Mouse (Mus musculus): Measurements from ENCODE around the gene Ndufa6.

Ndufa6 gene

DNA sequence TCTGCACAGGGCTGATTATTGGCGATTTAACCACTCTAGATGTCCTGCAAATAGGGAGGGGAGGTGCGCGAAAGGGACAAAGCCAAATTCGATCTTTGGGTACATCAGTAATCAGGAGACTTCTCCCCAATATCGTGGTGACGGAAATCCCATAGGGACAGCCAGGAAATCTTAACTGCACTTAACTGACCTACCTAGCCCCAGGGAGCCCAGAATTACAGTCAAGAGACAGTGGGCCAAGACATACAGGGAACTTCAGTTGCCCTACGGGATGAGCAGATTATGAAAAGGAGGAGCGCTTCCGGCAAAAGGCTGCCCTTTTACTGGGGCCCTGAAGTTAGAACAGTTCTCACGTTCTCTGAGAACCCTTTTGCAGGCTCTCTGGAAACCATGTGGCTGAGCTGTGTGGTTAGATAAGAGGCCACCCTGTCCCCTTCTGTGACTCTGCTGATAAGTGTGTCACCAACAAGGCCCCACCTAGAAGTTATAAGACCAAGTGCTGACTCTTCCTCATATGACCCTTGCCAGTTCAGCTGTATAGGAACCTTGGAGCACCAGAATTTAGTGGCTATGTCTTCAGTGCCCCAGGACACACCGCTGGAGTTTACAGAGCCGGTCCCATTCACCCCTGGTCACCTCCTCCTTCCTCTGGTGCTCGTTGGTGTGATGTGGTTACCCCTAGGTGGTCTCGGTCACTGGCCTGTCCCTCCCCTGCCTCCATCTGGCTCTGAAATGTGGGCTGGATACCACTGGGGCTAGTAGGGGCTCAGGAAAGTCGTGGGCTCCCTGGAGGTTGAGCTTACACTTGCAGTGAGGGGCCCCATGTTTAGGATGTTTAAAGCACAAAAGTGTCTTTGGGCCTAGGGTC lies 12.2 kb downstream of the Ndufa6 start:
- peak; percentile 64 for DNase-seq (ENCODE audit: low read depth, low spot score)

- DNase-seq (ENCODE audit: low read depth, low spot score): peak; percentile 46
Observed at GRCm38 (mm10) chr15:82341036-82341501, 13.1 kb downstream of the Ndufa6 start.

- DNase-seq (ENCODE audit: low read depth, low spot score): no peak
Observed at GRCm38 (mm10) chr15:82340414-82341035, 13.6 kb downstream of the Ndufa6 start.

DNA sequence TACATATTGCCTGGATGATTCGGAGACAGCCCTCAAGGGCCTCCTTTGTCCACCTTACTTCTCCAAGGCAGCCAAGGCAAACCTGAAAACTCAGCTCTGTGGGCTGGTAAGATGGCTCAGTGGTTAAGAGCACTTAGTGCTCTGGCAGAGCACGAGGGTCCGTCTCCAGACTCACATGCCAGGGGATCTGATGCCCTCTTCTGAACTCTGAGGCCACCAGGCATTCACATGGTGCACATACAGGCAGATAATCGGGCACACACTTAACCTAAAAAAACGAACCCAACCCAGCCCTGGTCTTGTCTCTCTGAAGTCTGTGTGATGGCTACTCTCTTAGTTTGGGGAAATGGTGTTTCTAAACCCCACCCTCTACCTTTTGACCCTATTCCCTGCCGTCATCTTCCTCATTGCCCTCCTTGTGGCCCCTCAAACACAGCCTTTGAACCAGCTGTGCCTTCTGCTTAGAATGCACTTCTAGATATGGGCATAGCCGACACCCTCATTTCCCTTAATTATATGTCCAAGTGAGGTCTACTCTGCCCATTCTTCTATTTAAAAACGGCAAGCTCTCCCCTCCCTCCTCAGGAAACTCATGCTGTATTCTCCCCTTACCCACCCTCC lies 14.4 kb downstream of the Ndufa6 start:
- no peak for DNase-seq (ENCODE audit: low read depth, low spot score)

GRCm38 (mm10) chr15:82339150-82339549 lies 15.0 kb downstream of the Ndufa6 start:
- no peak for DNase-seq (ENCODE audit: low read depth, low spot score)

GRCm38 (mm10) chr15:82338593-82339112 lies 15.5 kb downstream of the Ndufa6 start, which contains the start of the genes Naga, Pheta2 and Smdt1:
Naga (minus strand) TSS chr15:82338925.
Pheta2 (plus strand) TSS chr15:82338942.
Smdt1 (plus strand) TSS chr15:82338959.
- peak; percentile 97 for DNase-seq (ENCODE audit: low read depth, low spot score)

DNA sequence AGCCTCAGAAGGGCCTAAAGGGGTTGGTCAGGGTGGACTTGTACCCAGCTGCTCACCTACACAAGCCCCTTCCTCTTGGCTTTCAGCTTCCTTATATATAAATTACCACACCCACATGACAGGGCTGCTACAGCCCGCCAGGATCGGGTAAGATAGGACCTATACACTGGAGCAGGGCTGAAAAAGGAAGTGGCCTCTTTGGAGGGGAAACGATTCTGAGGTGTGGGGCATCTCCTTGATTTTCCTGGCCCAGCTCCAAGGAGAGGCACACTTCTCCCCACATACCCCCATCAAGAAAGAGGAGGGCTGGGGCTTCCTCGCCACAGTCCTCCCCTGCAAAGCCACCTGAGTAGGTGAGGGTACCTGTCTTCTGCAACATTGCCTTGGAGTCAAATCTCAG lies 16.2 kb downstream of the Ndufa6 start:
- DNase-seq (ENCODE audit: low read depth, low spot score): no peak

GRCm38 (mm10) chr15:82336629-82337028 lies 17.5 kb downstream of the Ndufa6 start:
- no peak for DNase-seq (ENCODE audit: low read depth, low spot score)

DNA sequence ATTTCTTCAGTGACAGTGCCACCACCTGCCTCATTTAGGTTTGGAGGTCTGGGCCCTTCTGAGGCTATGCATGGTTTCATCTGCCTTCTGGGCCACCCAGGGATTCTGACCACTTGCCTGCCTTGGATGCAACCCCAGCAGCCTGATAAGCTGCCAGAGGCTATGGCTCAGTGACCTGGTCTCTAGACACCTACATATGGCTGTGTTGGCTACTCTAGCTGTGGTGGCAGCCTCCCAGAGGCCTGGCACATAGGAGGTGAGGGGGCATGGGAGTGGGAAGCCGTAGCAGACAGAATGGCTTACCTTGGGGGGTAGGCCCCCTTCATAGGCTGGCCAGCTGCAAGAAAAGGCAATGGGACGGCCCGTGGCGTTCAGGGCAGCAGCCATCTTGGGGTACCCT lies 18.9 kb downstream of the Ndufa6 start:
- no peak for DNase-seq (ENCODE audit: low read depth, low spot score)

DNA sequence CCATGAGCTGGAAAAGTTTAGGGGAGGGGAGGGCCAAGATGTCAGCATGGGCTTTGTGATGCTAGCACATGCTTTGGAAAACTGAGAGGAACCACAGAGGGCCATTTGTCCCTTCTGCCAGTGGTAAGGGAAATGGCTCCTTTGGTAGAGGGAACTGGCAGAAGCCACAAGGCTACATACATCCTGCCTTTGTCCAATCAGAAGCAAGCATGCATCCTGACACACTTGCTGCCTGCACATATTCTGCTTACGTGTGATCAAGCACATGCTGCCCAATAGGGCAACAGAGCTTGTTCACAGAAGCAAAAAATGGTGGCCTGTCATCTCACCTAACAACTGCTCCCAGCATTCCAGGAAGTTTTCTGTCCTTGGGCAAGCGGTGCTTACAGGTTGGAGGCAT lies 28.7 kb downstream of the Ndufa6 start:
- DNase-seq (ENCODE audit: low read depth, low spot score): peak; percentile 34

DNA sequence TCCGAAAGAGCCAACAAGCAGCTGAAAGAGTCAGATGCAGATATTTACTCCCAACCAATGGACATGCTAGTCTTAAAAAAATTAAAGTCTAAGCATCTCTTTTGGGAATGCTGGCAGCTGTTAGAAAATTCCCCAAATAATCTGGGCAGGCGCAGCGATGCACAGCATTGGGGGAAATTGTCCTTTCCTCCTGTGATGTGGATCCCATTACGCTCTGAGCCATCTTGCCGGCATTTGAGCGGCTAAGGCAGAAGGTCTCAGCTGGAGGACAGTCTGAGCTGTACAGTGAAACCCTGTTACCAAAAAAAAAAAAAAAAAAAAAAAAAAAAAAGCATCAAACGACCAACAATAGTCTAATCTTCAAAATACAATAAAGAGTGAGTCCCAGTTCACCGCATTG lies 31.9 kb downstream of the Ndufa6 start:
- no peak for DNase-seq (ENCODE audit: low read depth, low spot score)

- no peak for DNase-seq (ENCODE audit: low read depth, low spot score)
Observed at GRCm38 (mm10) chr15:82319613-82320012, 34.5 kb downstream of the Ndufa6 start.

DNA sequence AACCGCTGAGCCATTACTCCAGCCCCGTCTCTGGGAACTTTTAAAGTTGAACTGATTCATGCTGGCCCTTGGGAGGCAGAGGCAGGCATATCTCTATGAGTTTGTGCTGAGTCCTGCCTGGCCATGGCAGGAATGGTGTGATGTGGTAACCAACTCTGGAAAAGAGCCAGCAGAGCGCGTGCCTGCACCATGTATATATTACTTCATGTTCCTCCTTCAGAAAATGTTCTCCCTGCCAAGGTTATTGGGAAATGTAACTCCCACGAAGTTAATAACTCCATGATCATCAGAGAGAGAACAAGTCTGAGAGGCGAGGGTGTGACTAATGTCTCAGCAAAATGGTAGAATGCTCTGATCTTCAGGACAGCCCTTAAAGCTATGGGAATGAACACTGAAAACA lies 36.3 kb downstream of the Ndufa6 start:
- DNase-seq (ENCODE audit: low read depth, low spot score): no peak

DNA sequence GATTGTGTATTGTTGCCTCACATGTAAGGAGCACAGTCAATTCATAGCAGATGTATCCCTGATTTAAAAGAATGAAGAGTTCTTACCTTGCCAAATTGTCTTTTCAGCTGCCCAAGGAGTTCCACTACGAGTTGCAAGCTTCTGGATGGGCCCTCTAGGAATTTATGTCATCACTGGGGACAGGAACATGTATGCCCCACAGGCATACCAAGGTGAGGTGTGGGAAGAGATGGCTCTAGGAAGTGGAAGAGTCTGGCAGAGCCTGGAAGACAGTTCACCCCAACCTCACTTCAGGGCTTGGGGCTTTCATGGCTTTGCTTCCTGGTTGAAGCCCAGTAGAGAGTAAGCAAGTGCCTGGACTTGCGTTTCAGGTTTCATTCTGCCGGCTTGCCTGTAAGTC lies 45.7 kb downstream of the Ndufa6 start:
- no peak for DNase-seq (ENCODE audit: low read depth, low spot score)

DNA sequence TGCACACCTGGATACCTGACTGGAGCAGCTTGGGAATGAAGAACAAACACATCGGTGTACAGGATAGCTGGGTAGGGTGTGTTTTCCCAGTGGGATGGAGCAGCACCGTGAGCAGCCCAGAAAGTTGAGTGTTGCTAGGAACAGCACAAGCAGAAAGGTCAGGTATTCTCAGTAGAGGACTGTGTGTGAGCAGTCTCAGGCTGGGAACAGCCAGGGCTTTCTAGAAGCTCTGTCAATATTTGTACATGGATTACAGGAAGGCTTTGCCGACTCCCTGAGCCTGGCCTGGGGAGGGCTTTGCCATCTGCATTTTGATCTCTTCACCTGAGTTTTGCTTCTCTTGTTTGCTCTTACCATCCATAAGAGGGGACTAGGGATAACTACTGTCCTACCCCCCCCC lies 47.0 kb downstream of the Ndufa6 start:
- DNase-seq (ENCODE audit: low read depth, low spot score): no peak
